Mouse (Mus musculus) forebrain, embryonic 15.5 days (tissue): ENCODE data around the gene Zfp335. TPM values are rescaled to one million over a fixed set of nuclear protein-coding genes. Genes with fewer than 3 reads are reported as not detected.

Experiments used
- ATAC-seq: fragments of 200-750 bp; cut with Nextera tagmentation; replicated peaks from 2 replicates; pipeline ENCODE4 v1.8.0; 2017; ENCODE audit warnings: mild to moderate bottlenecking, moderate TSS enrichment, moderate library complexity
- H3K27ac ChIP-seq: fragments of 300-500 bp; sonication (generic); replicated peaks from 2 replicates; pipeline ENCODE4 v1.5.1; 2015; ENCODE audit warnings: mild to moderate bottlenecking, inconsistent platforms
- H3K27me3 ChIP-seq: fragments of 300-500 bp; sonication (generic); 2 replicates; pipeline ENCODE4 v1.6.1; 2015; ENCODE audit warnings: inconsistent platforms
- H3K36me3 ChIP-seq: fragments of 300-500 bp; sonication (generic); 2 replicates; pipeline ENCODE4 v1.6.1; 2015; ENCODE audit warnings: mild to moderate bottlenecking, inconsistent platforms
- H3K4me1 ChIP-seq: fragments of 300-500 bp; sonication (generic); 2 replicates; pipeline ENCODE4 v1.6.1; 2015; ENCODE audit warnings: inconsistent platforms
- H3K4me2 ChIP-seq: fragments of 300-500 bp; sonication (generic); replicated peaks from 2 replicates; pipeline ENCODE4 v1.6.1; 2015; ENCODE audit warnings: mild to moderate bottlenecking, inconsistent platforms
- H3K4me3 ChIP-seq: fragments of 300-500 bp; sonication (generic); 2 replicates; pipeline ENCODE4 v1.5.1; 2015; ENCODE audit warnings: mild to moderate bottlenecking, inconsistent platforms
- H3K9ac ChIP-seq: fragments of 300-500 bp; sonication (generic); replicated peaks from 2 replicates; pipeline ENCODE4 v1.6.1; 2015; ENCODE audit warnings: mild to moderate bottlenecking, inconsistent platforms
- H3K9me3 ChIP-seq: fragments of 300-500 bp; sonication (generic); 2 replicates; pipeline ENCODE4 v1.6.1; 2016; ENCODE audit warnings: inconsistent platforms
- WGBS: fragments of 180-500 bp; shearing (Covaris S2); methylation state at CpG from one replicate; pipeline ENCODE4 v1.1.7; 2015; ENCODE audit warnings: mixed read lengths; 5-methylcytosine and 5-hydroxymethylcytosine counted together
- polyA plus RNA-seq: library from polyadenylated mRNA; unstranded; fragments of >200 nt; fragmentation: Nextera tagmentation; extraction: Ambion mirVana; gene quantifications from 2 replicates; pipeline ENCODE4 v1.2.1, GENCODE M21; 2015

Zfp335 gene
- 15.7 and 16.7 TPM in 2 replicates for polyA plus RNA-seq

GRCm38 (mm10) chr2:164911086-164912048 is at the start of gene Zfp335:
Gene Zfp335 (minus strand): TSS chr2:164911757.
- Histone ChIP-seq H3K4me1 (peaks cover 23% of the 10 kb centered on the region), H3K9me3 (0 out of 2 replicates have a peak, but pooled peaks cover under 1% of the 10 kb centered on the region), H3K4me3 (peak within 1 kb of the TSS; percentile 93), H3K4me2 (peak within 1 kb of the TSS; percentile 96), H3K27ac (peak within 1 kb of the TSS; percentile 99), H3K36me3 (peaks cover 31% of the 10 kb centered on the region), H3K9ac (peak within 1 kb of the TSS; percentile 94), H3K27me3 (no peaks in the 10 kb centered on the region)
- peak; percentile 89 for ATAC-seq
- under 1% methylated on average over 89 of the region's 91 CpGs for WGBS

- H3K4me1 ChIP-seq = peaks cover 33% of the 10 kb centered on the region
- H3K4me3 ChIP-seq = peak within 1 kb of the TSS; percentile 56
- peak within 1 kb of the TSS; percentile 57 for H3K4me2 ChIP-seq
- H3K9ac ChIP-seq = peak within 1 kb of the TSS; percentile 58
- peaks cover 2% of the 10 kb centered on the region for H3K27me3 ChIP-seq
- H3K27ac ChIP-seq = 0 out of 2 replicates have a peak within 1 kb of the TSS, but pooled peaks have one; percentile 29
- no peaks in the 10 kb centered on the region for H3K9me3 ChIP-seq
- peak; percentile 46 for ATAC-seq
- 1% methylated on average over 39 of the region's 54 CpGs for WGBS
- H3K36me3 ChIP-seq = no peaks in the 10 kb centered on the region
Measured at GRCm38 (mm10) chr2:164960716-164961441, 49.3 kb upstream of the Zfp335 start, which contains the start of gene Slc12a5. Gene Slc12a5 (plus strand): TSS chr2:164960802.

DNA sequence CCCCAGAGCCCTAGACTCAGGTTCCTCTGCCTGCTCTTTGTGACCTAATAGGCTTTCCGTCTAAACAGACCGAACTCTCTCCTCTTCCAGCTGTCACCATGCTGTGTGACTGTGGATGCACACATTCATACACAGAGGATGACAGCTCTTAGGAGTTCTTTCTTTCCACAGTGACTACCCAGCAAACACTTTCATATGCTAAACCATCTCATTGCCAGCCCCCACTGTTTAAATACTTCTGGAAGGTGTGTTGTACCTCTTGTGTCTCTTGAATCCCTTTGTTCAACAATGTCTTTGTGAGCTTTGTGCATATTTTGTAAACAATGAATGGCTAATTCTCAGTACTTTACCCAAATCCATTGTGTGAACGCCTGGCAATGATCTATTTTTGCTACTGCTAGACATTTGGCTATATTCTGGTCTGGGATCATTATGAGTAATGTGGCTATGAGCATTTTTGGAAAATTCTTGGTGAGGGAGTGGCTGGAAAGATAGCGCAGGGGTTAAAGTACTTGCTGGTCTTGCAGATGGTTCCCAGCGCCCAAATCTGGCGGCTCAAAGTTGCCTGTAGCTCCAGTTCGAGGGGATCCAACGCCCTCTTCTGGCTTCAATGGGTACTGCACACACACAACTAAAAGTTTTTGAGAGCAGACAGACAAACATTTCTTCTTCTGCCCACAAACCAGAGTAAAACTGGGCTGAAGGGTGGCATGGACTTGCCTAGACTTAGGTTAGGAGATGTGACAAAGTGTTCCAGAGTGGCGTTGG is 46.2 kb upstream of the Zfp335 start:
- no peak for ATAC-seq
- H3K4me3 ChIP-seq = no peak overlapping the region
- H3K9ac ChIP-seq = no peak overlapping the region
- peaks cover 19% of the 10 kb centered on the region for H3K4me1 ChIP-seq
- H3K27me3 ChIP-seq = peaks cover 11% of the 10 kb centered on the region
- H3K9me3 ChIP-seq = no peaks in the 10 kb centered on the region
- 60% methylated on average over 9 of the region's 9 CpGs for WGBS
- no peaks in the 10 kb centered on the region for H3K36me3 ChIP-seq
- no peak overlapping the region for H3K27ac ChIP-seq
- no peak overlapping the region for H3K4me2 ChIP-seq

DNA sequence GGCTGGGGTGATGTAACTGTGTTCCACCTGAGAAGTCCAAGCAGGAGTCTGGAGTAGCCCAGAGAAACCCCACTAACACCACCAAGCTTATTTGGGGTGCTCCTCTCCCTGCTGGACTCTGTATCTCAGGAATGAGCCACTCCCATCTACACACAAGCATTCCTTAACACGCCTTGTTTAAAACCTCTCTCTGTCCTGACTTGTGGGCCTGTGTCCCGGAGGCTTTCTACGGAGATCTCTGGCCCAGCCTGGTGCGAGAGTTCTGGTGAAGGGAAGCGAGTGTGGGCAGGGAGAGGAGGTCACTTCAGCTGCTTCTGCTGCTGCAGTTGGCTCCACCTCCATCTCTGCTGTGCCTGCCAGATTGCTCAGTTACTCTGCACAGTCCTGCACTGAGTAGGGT is 44.6 kb upstream of the Zfp335 start:
- ATAC-seq = no peak
- no peak overlapping the region for H3K4me2 ChIP-seq
- WGBS = 70% methylated on average over 5 of the region's 5 CpGs

GRCm38 (mm10) chr2:164955725-164956124 is 44.2 kb upstream of the Zfp335 start:
- Histone ChIP-seq H3K27me3 (peaks cover 31% of the 10 kb centered on the region), H3K4me1 (peaks cover 10% of the 10 kb centered on the region), H3K27ac (no peak overlapping the region), H3K4me3 (no peak overlapping the region), H3K9me3 (no peaks in the 10 kb centered on the region), H3K9ac (no peak overlapping the region), H3K4me2 (no peak overlapping the region), H3K36me3 (no peaks in the 10 kb centered on the region)
- 75% methylated on average over 4 of the region's 4 CpGs for WGBS
- ATAC-seq = no peak

More for the DNA sequence above, 44.6 kb upstream of the Zfp335 start:
- Histone ChIP-seq H3K9ac (no peak overlapping the region), H3K4me1 (peaks cover 14% of the 10 kb centered on the region), H3K9me3 (no peaks in the 10 kb centered on the region), H3K27ac (no peak overlapping the region), H3K27me3 (peaks cover 27% of the 10 kb centered on the region), H3K36me3 (no peaks in the 10 kb centered on the region), H3K4me3 (no peak overlapping the region)

DNA sequence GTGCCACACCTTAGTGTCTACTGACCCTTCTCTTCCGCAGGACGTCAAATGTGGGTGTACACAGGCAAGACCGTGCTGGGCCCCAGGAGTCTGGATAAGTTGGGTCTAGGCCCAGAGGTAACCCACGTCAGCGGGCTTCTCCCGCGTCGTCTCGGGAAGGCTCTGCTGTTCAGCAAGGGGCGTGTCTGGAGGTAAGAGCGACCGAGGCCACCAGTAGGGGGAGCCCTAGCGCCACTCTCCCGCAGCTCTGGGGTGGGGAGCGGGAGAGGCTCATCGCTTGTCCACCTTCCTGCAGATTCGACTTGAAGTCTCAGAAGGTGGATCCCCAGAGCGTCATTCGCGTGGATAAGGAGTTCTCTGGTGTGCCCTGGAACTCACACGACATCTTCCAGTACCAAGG is 41.7 kb upstream of the Zfp335 start:
- under 1% methylated on average over 21 of the region's 21 CpGs for WGBS
- Histone ChIP-seq H3K9me3 (no peaks in the 10 kb centered on the region), H3K4me2 (no peak overlapping the region), H3K9ac (no peak overlapping the region), H3K27me3 (peaks cover 55% of the 10 kb centered on the region), H3K4me1 (peaks cover 15% of the 10 kb centered on the region), H3K4me3 (no peak overlapping the region), H3K27ac (no peak overlapping the region), H3K36me3 (no peaks in the 10 kb centered on the region)
- ATAC-seq = peak; percentile 65

DNA sequence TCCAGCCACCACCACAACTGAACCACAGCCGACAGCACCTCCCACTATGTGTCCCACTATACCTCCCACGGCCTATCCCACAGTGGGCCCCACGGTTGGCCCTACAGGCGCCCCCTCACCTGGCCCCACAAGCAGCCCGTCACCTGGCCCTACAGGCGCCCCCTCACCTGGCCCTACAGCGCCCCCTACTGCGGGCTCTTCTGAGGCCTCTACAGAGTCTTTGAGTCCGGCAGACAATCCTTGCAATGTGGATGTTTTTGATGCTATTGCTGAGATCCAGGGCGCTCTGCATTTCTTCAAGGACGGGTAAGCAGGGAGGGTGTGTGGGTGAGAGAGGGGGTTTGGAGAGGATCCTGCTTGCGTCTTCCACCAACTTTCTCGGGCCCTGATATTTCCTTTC is 40.9 kb upstream of the Zfp335 start:
- Histone ChIP-seq H3K36me3 (no peaks in the 10 kb centered on the region), H3K4me2 (no peak overlapping the region), H3K9me3 (no peaks in the 10 kb centered on the region), H3K9ac (no peak overlapping the region), H3K4me3 (no peak overlapping the region), H3K27me3 (peaks cover 62% of the 10 kb centered on the region), H3K27ac (no peak overlapping the region), H3K4me1 (peaks cover 15% of the 10 kb centered on the region)
- 42% methylated on average over 13 of the region's 13 CpGs for WGBS
- ATAC-seq = no peak

DNA sequence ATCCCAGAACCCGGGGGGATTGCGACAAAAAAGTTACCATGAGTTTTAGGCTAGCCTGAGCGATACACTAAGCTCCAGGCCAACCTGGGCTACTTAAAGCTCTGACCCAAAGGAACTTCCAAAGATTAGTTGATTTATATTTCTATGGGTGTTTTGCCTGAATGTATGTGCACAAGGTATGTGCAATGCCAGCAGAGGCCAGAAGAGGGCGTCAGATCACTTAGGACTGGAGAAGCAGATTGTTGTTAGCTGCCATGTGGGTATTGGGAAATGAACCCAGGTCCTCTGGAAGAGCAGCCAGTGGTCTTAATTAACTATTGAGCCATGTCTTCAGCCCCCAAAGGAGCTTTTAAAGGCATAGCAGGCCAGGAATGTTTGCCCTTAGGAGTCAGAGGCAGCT is 40.2 kb upstream of the Zfp335 start:
- H3K27ac ChIP-seq = no peak overlapping the region
- H3K27me3 ChIP-seq = peaks cover 67% of the 10 kb centered on the region
- no peak overlapping the region for H3K9ac ChIP-seq
- no peaks in the 10 kb centered on the region for H3K9me3 ChIP-seq
- ATAC-seq = no peak
- H3K4me1 ChIP-seq = peaks cover 15% of the 10 kb centered on the region
- H3K4me2 ChIP-seq = no peak overlapping the region
- H3K36me3 ChIP-seq = no peaks in the 10 kb centered on the region
- WGBS = 84% methylated on average over 4 of the region's 4 CpGs
- H3K4me3 ChIP-seq = no peak overlapping the region

DNA sequence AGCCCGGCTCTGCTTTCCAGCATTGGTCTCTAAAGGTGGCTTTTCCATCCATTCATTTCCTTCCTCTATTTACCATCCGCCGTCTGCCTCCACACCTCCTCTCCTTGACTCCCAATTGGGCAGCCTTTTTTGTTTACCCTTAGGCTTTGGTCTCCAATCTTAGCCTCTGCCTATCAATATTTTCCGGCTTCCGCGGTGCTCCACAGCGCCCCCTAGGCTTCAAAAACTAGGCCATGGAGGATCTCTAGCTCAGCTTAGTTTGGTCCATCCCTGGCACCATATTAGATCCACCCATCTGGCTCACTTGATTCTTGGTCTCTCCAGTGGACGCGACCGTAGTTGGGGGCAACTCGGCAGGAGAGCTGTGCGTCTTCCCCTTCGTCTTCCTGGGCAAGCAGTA is 38.9 kb upstream of the Zfp335 start:
- Histone ChIP-seq H3K27ac (no peak overlapping the region), H3K4me1 (peaks cover 15% of the 10 kb centered on the region), H3K4me2 (no peak overlapping the region), H3K36me3 (no peaks in the 10 kb centered on the region), H3K4me3 (no peak overlapping the region), H3K9ac (no peak overlapping the region), H3K9me3 (no peaks in the 10 kb centered on the region), H3K27me3 (peaks cover 67% of the 10 kb centered on the region)
- ATAC-seq = no peak
- WGBS = 26% methylated on average over 13 of the region's 13 CpGs

DNA sequence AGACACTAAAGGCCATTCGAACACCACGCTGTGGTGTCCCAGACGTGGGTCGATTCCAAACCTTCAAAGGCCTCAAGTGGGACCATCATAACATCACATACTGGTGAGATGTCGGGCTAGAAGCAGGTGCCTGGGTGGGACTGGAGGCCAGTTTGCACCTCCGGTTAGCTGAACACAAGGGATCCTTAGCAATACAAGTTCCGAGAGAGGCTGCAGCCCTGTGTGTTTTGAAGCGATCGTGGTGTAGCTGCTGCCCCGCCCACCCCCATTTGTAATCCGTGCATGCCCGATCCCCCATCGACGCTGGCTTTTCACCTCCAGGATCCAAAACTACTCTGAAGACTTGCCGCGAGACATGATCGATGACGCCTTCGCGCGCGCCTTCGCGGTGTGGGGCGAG is 37.4 kb upstream of the Zfp335 start:
- no peak overlapping the region for H3K27ac ChIP-seq
- H3K9me3 ChIP-seq = no peaks in the 10 kb centered on the region
- H3K27me3 ChIP-seq = peaks cover 63% of the 10 kb centered on the region
- H3K4me3 ChIP-seq = peak overlapping the region; percentile 15; the same call in 1 of the 2 replicates
- peak overlapping the region; percentile 24 for H3K4me2 ChIP-seq
- H3K4me1 ChIP-seq = peaks cover 15% of the 10 kb centered on the region
- ATAC-seq = no peak
- 7% methylated on average over 25 of the region's 25 CpGs for WGBS
- H3K9ac ChIP-seq = no peak overlapping the region
- H3K36me3 ChIP-seq = no peaks in the 10 kb centered on the region

- peaks cover 61% of the 10 kb centered on the region for H3K27me3 ChIP-seq
- WGBS = 5% methylated on average over 7 of the region's 7 CpGs
- no peak overlapping the region for H3K4me2 ChIP-seq
- H3K9ac ChIP-seq = no peak overlapping the region
- no peaks in the 10 kb centered on the region for H3K9me3 ChIP-seq
- ATAC-seq = no peak
- H3K27ac ChIP-seq = no peak overlapping the region
- no peak overlapping the region for H3K4me3 ChIP-seq
- no peaks in the 10 kb centered on the region for H3K36me3 ChIP-seq
- H3K4me1 ChIP-seq = peaks cover 8% of the 10 kb centered on the region
Measured at GRCm38 (mm10) chr2:164947930-164948329, 36.4 kb upstream of the Zfp335 start.
